ENCODE assay signal across 8 mouse cellular contexts in the genomic region with DNA sequence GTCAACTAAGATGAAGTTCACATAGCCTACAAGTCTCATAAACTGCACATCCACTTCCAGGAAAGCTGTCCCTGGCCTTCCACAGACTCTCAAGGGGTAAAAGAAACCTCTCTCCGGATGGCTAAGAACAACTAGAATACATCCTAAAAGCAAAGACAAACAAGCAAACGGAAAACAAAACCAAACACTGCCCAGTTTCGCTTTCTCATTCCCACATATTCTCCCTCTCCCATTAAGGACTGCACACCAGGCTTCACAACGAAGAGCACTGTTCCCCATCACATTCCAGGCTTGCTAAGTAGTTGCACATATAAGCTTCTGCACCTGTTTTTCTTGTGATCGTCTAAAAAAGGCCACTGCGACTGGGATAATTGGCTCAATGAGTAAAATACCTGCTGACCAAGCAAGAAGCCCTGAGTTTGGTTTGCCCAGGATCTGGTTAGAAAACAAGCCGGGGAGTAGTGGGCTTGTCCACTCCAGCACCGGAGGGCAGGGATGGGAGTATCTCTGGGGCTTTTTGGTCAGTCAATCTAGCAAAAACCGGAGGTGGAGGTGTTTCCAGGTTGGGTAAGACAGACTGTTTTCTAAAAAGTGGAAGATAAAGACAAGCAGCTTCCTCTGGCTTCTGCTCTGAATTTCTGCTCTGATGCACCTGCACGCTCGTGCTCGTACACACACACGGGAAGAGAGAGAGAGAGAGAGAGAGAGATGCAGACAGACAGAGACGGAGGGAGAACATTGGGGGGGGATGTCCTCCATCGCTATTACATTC. TPM values are rescaled to one million over a fixed set of nuclear protein-coding genes. Genes with fewer than 3 reads are reported as not detected.
DNase-seq lines count a peak whose midpoint lies in the region; ATAC-seq lines count a peak whose summit lies in the region.

No protein-coding gene starts in this region.

- ATAC-seq in heart, embryonic 13.5 days (ENCODE audit: extremely low read depth, insufficient number of reproducible peaks, low FRiP score, low TSS enrichment) = no peak
- no peak for ATAC-seq in heart, embryonic 16.5 days (replicated peaks; ENCODE audit: extremely low read depth, insufficient read depth, low FRiP score)

- H3K4me1 ChIP-seq in heart, embryonic 13.5 days = peaks cover 19% of the 10 kb centered on the region
- H3K4me1 ChIP-seq in heart, embryonic 16.5 days (ENCODE audit: control insufficient read depth, insufficient read depth, low read length) = peaks cover 11% of the 10 kb centered on the region

- no peaks in the 10 kb centered on the region for H3K9me3 ChIP-seq in heart, embryonic 13.5 days
- H3K9me3 ChIP-seq in heart, embryonic 16.5 days (replicated peaks; ENCODE audit: control insufficient read depth, low read length) = no peaks in the 10 kb centered on the region

- 22% methylated on average over 15 of the region's 15 CpGs for WGBS in heart, embryonic 13.5 days
- WGBS in heart, embryonic 16.5 days = 18% methylated on average over 15 of the region's 15 CpGs
- WGBS in macrophage (ENCODE audit: missing documents) = 20% methylated on average over 15 of the region's 15 CpGs

- no peak for DNase-seq in heart, postnatal 14 days
- peak; percentile 13 for DNase-seq in NIH3T3 (ENCODE audit: low read depth)
- DNase-seq in thymus, postnatal 10 days (ENCODE audit: low spot score in 2 of 2) = peak; percentile 4 to 18
- no peak for DNase-seq in left cerebral cortex, postnatal 4 days
- no peak for DNase-seq in kidney, adult 11 months

- H3K27me3 ChIP-seq in heart, embryonic 13.5 days (replicated peaks) = no peaks in the 10 kb centered on the region
- no peaks in the 10 kb centered on the region for H3K27me3 ChIP-seq in heart, embryonic 16.5 days (ENCODE audit: control insufficient read depth, insufficient read depth, low read length)

- H3K36me3 ChIP-seq in heart, embryonic 13.5 days = peaks cover 32% of the 10 kb centered on the region
- 0 out of 2 replicates have a peak, but pooled peaks cover 6% of the 10 kb centered on the region for H3K36me3 ChIP-seq in heart, embryonic 16.5 days (ENCODE audit: control insufficient read depth, insufficient read depth)
- H3K36me3 ChIP-seq in macrophage (ENCODE audit: inconsistent target) = peaks cover 30% of the 10 kb centered on the region

- H3K9ac ChIP-seq in heart, embryonic 13.5 days = peak overlapping the region; percentile 87
- H3K9ac ChIP-seq in heart, embryonic 16.5 days (ENCODE audit: low read length) = peak overlapping the region; percentile 88

- no peak overlapping the region for H3K27ac ChIP-seq in heart, embryonic 13.5 days (replicated peaks)
- H3K27ac ChIP-seq in heart, embryonic 16.5 days (ENCODE audit: low read length) = no peak overlapping the region
- H3K27ac ChIP-seq in macrophage = peak overlapping the region; percentile 62

- H3K4me3 ChIP-seq in heart, embryonic 13.5 days = peak overlapping the region; percentile 75
- H3K4me3 ChIP-seq in heart, embryonic 16.5 days (ENCODE audit: low read length) = peak overlapping the region; percentile 87
- H3K4me3 ChIP-seq in macrophage (ENCODE audit: inconsistent target) = peak overlapping the region; percentile 100

- peaks cover 89% of the 10 kb centered on the region for H3K79me2 ChIP-seq in macrophage (ENCODE audit: inconsistent target)

- intact Hi-C loops in heart, postnatal 14 days (cut with DNase I) = loop anchor here (10.0 kb wide), 1 partner anchor 185 kb away; no protein-coding TSS in a partner anchor
- intact Hi-C loops in left cerebral cortex, postnatal 4 days (cut with DNase I) = loop anchor here (10.0 kb wide), 1 partner anchor 85 kb away; no protein-coding TSS in a partner anchor

- H3K4me2 ChIP-seq in heart, embryonic 13.5 days = peak overlapping the region; percentile 92
- peak overlapping the region; percentile 99 for H3K4me2 ChIP-seq in heart, embryonic 16.5 days (ENCODE audit: low read depth, low read length)

RNA-seq across cellular contexts. Expression of gene Fcf1, which starts 0.9 kb away (rescaled TPM):
- 82.5 and 91.4 TPM in 2 replicates for polyA plus RNA-seq in heart, embryonic 13.5 days (2015; fragmentation: Nextera tagmentation; extraction: Ambion mirVana)
- total RNA-seq in heart, postnatal 14 days (2021) = 10 to 100 TPM; 30.1 to 37.1 TPM
- 86.0 and 98.0 TPM in 2 replicates for polyA plus RNA-seq in heart, embryonic 16.5 days (2015; fragmentation: Nextera tagmentation; extraction: Ambion mirVana)
- total RNA-seq in macrophage (2018; cell fraction: chromatin; rRNA removed) = 10 to 100 TPM; 19.9 to 64.9 (median 43.5) TPM
- 10 to 100 TPM; 48.6 to 93.2 (median 68.5) TPM for total RNA-seq in macrophage (2018; cell fraction: cytosol; rRNA removed)
- total RNA-seq in macrophage (2018; cell fraction: nucleus; rRNA removed) = 10 to 100 TPM; 31.5 to 89.0 (median 51.4) TPM
- 65.9 to 92.0 TPM (median 76.0 TPM) in 3 replicates for polyA plus RNA-seq in macrophage (2018)
- 10 to 100 TPM; 41.0 to 47.8 TPM for total RNA-seq in left cerebral cortex, postnatal 4 days (2021)

RNA-seq across cellular contexts. Expression of gene Arel1, which starts 0.9 kb away (rescaled TPM):
- polyA plus RNA-seq in heart, embryonic 13.5 days (2015; fragmentation: Nextera tagmentation; extraction: Ambion mirVana) = 9.3 and 10.1 TPM in 2 replicates
- 10 to 100 TPM; 33.6 to 38.9 TPM for total RNA-seq in heart, postnatal 14 days (2021)
- polyA plus RNA-seq in heart, embryonic 16.5 days (2015; fragmentation: Nextera tagmentation; extraction: Ambion mirVana) = 13.1 and 13.3 TPM in 2 replicates
- 100 to 1,000 TPM in 4 of 26 experiments, 10 to 100 TPM in 22; 19.6 to 214 (median 62.1) TPM for total RNA-seq in macrophage (2018; cell fraction: chromatin; rRNA removed)
- total RNA-seq in macrophage (2018; cell fraction: cytosol; rRNA removed) = 100 to 1,000 TPM in 1 of 26 experiments, 10 to 100 TPM in 25; 32.7 to 100 (median 52.8) TPM
- total RNA-seq in macrophage (2018; cell fraction: nucleus; rRNA removed) = 100 to 1,000 TPM in 12 of 26 experiments, 10 to 100 TPM in 14; 32.6 to 170 (median 89.7) TPM
- 27.2 to 51.0 TPM (median 30.2 TPM) in 3 replicates for polyA plus RNA-seq in macrophage (2018)
- total RNA-seq in left cerebral cortex, postnatal 4 days (2021) = 10 to 100 TPM; 90.9 to 91.7 TPM

RNA-seq across cellular contexts. Expression of gene Ylpm1, which starts 26.3 kb away (rescaled TPM):
- 17.1 and 18.3 TPM in 2 replicates for polyA plus RNA-seq in heart, embryonic 13.5 days (2015; fragmentation: Nextera tagmentation; extraction: Ambion mirVana)
- 10 to 100 TPM; 31.3 to 32.5 TPM for total RNA-seq in heart, postnatal 14 days (2021)
- 16.3 and 17.7 TPM in 2 replicates for polyA plus RNA-seq in heart, embryonic 16.5 days (2015; fragmentation: Nextera tagmentation; extraction: Ambion mirVana)
- total RNA-seq in macrophage (2018; cell fraction: chromatin; rRNA removed) = 100 to 1,000 TPM in 21 of 26 experiments, 10 to 100 TPM in 5; 41.6 to 275 (median 210) TPM
- 10 to 100 TPM; 16.8 to 38.2 (median 28.1) TPM for total RNA-seq in macrophage (2018; cell fraction: cytosol; rRNA removed)
- 100 to 1,000 TPM in 12 of 26 experiments, 10 to 100 TPM in 14; 32.9 to 180 (median 92.9) TPM for total RNA-seq in macrophage (2018; cell fraction: nucleus; rRNA removed)
- polyA plus RNA-seq in macrophage (2018) = 23.7 to 43.8 TPM (median 27.2 TPM) in 3 replicates
- 100 to 1,000 TPM; 143 to 145 TPM for total RNA-seq in left cerebral cortex, postnatal 4 days (2021)

Comparison
In these comparisons a context has a peak if more than half of its experiments do, and no peak if none do; other contexts are left out.
1. DNase-seq: peak in NIH3T3 (single experiment) and thymus, postnatal 10 days (2 of 2); none in heart, postnatal 14 days (0 of 2), left cerebral cortex, postnatal 4 days (single experiment) and kidney, adult 11 months (single experiment).
2. Peak in every context shown above with its lines, with median percentiles within 50 percentile points of each other: H3K4me3 ChIP-seq.